Mouse (Mus musculus) megakaryocyte, embryonic 14.5 days (primary cell): ENCODE measurements around the gene Mafb.

ENCODE experiments used
- FLI1 ChIP-seq: IDR thresholded peaks from 2 replicates; pipeline ENCODE4 v1.6.1; 2012; ENCODE audit warnings: low read length, inconsistent platforms, mixed read lengths
- GATA1 ChIP-seq: IDR thresholded peaks from 3 replicates; pipeline ENCODE4 v1.6.1; 2012; ENCODE audit warnings: mixed read lengths, low read length, inconsistent platforms, borderline replicate concordance

DNA sequence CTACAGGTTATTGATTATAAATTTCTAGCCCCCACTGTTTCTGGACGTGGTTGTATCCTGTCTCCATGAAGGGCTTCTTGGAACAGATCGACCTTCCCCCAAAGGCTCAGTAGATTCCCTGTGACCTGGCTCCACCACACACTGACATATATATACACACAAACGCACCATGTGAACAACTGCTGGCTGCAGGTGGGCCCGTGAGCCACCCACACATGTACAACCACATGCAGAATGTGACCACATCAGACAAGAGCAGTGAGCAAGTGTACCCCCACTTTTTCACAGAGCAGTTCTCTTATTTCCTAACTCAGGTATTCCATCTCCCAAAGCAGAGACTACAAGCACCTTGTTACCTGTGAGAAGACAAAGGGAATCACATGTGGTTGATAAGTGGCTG lies 39.1 kb downstream of the Mafb start:
- no peak for TF ChIP-seq GATA1
- no peak for TF ChIP-seq FLI1
